Mouse (Mus musculus) adrenal gland, postnatal 14 days (tissue): ENCODE data around the gene Cers6. TPM values are rescaled to one million over a fixed set of nuclear protein-coding genes. Genes with fewer than 3 reads are reported as not detected.

ENCODE experiments used
- DNase-seq: peaks from one replicate; pipeline ENCODE4 v3.0.0; 2021; ENCODE audit warnings: mixed read lengths
- long read RNA-seq, 2 experiments: library from polyadenylated mRNA; stranded (forward); transcript quantifications; one replicate each; pipeline ENCODE4 v2.0.0; 2021
- total RNA-seq: library from RNA; stranded (reverse); gene quantifications from 2 replicates; pipeline ENCODE4 v1.2.3, GENCODE M21; 2021

The Cers6 gene
- total RNA-seq, result 8.4 and 8.5 TPM in 2 replicates
- long read RNA-seq, experiment 1, result 0 reads
- long read RNA-seq, experiment 2, result 0 reads

DNA sequence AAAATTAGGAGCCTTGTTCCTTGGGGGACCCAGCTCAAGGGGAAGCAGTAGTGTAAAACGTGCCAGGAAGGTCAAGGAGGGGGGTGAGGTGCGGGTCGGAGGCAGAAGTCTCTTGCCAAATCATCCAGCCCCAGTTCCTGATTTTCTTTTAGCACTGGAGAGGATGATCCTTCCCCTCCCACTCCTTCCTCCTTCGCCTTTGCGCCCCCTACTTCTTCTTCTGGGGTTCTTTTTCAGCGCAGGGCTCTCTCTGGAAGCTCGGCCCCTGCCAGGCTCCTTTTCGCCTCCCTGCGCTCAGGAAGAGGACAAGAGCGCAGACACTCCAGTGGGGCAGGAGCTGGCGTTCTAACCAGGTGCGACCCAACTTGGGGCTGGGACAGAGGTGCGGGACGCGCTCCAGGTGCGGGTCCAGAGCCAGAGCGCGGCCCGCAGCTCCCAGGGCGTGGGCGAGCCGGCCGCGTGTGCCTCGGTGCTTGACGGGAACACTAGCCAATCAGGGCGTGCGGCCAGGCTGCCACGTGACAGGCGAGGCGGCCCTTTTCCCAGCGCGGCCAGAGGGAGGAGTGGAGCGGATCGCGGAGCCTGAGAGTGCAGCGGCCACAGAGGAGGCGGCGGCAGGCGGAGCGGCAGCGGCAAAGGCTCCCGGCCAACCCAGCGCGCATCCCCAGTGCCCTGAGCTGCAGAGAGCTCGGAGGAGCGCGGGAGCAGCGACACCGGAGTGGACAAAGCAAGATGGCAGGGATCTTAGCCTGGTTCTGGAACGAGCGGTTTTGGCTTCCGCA, at the start of gene Cers6:
Cers6 (plus strand) TSS at position 538 of the 782 bp plus-strand sequence.
- DNase-seq, result peak; percentile 97

DNA sequence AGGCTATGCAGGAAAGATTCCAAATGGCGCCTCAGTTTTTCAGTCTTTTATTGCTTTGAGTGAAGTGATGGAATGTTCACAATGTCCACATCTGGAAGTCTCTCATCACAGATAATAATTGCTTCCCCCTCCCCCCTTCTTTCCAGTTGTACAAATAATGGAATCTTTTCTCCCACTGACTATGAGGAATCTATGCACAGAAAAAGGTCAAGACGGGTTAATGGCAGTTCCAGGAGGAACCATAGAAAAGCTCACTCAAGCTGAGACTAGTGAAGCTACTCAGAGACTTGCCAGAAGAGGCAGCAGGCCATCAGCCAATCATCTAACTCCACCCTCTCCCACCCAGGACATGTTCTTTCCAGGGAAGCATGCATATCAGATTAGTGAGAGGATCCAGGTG, 46.8 kb upstream of the Cers6 start:
- DNase-seq, result no peak

DNA sequence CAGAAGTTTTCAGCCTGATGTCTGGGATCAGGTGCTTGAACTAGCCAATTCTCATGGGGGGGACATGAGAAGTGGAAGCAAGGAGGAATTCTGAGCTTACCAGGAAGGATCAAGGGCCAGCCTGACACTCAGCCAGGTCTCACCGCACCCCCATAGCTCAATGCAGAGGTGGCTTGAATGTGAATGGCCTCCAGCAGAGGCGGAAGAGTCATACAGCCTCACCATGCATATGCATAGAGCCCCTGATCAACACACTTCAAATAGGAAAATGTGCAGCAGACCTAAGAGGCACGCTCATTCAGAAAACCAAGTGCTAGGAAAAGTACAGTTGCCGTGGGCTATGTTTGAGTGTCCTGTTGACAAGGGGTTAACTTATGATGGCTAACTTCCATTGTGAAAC, 42.2 kb upstream of the Cers6 start:
- DNase-seq, result no peak

DNA sequence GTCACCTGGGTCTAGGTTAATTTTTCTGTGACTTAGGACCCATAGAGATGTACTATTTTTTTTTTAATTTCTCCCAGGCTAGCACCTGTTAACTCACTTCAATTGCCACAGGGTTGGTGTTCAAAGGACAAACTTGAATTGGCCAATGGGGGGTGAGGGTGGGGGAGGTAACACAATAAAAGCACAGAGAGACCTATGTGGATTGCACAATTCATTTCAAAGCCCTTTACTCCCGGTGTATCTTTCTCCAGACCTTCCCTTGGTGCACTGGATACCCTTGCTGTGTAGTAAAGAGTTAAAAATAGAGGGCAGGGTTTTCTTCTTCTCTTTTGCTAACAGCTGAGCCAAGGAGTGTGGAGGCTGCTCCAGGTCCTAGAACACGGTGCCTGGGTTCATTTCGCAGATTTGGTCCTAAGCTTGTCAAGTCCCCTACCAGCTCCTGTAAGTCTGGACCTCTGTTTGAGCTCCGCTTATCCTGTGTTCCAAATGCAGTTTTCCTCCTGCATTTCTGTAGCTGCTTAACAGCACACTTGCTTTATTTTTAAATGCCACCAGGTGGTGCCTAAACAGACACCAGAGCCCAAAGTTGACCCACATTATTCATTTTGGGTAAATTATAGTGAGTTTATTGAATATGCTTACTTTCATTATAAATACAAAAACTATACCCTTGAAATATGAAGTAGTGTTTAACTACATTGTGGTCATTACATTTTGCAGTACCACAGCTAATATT, 38.9 kb upstream of the Cers6 start:
- DNase-seq, result no peak

DNA sequence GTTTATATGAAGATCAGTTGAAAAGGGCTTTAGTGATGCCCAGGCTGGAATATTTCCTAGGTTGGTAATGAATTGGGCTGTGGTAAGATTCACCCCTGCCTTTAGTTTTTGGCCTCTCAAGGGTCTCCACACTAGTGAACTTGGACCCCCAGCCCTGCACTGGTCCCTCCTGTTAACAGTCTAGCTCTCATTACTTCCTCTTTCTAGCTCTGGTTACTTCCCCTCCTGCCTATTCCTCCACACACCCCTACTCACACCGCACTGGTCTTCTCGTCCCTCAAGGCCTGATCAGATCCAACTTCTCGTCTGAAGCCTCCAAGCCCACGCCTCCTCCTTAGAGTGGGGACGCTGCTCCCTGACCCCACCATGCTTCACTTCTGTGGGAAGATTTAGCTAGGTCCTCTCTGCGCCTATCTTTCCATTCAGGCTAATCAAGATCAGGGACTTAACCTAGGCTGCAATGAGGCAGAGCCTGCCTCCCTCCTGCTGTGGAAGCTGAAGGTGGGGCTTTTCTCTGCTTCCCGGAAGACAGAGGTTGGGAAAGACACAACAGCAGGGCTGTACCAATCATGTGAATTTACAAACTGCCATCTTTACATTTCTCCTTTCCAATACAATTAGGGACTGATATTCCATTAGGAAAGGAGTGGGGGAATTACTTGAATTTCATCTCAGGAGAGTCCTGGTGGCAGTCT, 35.8 kb upstream of the Cers6 start:
- DNase-seq, result no peak

DNA sequence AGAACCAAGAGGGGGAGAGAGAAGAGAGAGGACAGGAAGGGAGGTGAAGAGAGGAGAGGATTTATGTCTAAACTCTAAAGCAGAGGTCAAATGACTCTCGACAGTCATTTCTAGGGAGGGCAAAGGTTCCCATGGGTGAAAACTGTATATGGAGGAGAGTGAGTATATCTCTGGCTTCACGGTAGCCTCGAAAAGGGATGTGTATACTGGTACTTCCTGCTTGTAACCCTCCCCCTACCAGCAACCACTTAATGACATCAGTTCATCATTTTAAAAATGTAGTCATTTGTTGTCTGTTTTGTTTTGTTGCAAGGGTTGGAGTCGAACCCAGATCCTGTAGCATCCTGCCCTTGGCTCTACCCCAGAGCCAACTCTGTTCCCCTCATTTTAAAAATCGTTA, 17.9 kb upstream of the Cers6 start:
- no peak for DNase-seq

DNA sequence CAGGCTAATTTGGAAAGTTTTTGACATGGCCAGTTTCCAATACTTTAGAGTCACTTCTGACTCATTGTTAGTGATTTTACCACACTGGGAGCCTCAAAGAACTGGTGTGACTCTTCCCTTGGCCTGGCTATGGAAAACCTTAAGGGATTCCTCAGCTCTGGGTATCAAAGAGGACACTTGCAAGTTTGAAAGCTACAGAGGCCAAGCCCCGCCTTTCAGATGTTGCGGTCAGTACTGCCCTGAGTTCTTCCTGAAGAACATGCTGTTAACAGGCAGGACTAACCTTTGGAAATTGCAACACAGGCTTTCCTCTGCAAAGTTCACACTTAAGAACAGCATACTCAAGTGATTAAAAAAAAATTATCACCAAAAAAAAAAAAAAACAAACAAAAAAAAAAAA, 16.7 kb upstream of the Cers6 start:
- no peak for DNase-seq

DNA sequence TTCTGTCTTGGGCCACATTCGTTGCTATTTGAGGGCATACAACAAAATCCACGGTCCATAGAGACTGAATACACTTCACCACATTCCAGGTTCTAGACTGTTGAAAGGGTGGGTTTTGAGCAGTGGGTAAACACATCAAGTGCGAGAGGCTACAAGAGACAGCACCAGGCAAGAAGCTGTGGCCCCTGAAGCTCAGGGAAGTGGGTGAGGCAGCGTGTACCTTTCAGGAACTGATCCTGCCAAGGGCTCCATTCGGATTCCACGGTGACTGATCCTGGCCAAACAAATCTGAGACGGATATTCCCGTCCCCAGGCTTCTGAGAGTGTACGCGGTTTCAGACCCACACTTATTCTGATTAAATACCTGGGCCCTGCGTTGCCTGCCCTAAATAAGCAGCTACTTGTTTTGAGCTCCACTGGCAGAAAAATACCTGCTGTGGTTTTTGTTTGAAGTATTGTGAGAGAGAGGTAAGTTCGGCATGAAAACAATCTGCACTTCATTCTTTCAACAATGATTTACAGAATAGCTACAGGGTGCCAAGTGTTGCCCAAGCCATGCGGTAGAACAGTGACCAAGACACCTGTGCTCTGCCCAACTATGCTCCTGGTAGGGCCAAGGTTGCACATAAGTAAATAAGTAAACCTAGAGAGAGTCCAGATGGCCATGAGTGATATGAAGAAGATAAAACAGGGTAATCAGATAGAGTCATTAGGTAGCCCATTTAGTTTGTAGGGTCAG, 16.1 kb upstream of the Cers6 start:
- DNase-seq, result no peak

DNA sequence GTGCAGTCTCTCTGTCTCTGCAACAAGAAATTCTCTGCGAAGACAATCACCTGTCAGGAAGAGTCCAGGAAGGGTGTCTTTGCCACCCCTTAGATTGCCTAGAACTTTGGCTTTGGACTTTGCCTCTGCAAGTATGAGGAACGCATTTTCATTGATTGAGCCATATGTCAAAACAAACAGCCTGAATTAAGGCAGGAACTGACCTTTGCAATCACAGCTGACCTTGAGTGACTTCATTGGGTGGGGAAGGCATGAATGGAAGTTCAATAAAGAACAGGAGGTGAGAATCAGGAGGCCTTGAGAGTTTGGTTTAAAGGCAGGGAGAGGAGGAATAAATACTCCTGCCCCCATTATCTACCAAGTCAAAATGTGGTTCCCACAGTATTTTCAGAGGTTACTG, 850 bp upstream of the Cers6 start:
- DNase-seq, result no peak

DNA sequence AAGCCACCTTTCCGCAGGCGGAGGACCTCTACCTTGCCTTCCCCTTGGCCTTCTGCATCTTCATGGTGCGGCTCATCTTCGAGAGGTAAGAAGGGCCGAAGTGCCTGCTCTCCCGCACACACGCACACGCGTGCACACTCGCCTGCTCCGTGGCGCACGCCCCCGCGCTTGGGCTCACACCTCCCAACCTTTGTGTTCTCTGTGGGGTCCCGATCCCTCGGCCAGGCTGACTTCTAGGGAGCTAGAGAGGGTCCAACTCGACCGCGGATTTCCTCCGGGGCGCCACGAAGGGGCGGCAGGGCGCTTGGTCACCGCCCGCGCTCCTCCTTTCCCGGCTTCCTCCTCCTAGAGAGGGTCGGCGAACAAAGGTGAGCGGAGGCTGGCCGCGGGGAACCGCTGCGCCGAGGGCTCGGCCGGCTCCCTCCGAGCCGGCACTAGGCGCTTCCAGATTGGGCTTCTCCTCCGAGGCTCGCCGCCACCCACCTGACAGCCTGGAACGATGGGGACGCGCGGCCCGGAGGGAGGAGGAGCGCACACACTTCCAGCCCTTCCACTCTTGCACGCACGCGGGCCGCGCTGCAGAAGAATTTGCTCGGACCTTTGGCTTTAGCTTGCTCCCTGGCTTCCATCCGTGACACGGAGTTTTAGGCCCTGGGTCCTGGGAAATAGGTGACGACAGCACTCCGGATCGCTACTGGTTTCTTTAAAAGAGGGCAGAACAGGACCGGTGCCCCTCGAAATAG, 651 bp downstream of the Cers6 start:
- peak; percentile 63 for DNase-seq

DNA sequence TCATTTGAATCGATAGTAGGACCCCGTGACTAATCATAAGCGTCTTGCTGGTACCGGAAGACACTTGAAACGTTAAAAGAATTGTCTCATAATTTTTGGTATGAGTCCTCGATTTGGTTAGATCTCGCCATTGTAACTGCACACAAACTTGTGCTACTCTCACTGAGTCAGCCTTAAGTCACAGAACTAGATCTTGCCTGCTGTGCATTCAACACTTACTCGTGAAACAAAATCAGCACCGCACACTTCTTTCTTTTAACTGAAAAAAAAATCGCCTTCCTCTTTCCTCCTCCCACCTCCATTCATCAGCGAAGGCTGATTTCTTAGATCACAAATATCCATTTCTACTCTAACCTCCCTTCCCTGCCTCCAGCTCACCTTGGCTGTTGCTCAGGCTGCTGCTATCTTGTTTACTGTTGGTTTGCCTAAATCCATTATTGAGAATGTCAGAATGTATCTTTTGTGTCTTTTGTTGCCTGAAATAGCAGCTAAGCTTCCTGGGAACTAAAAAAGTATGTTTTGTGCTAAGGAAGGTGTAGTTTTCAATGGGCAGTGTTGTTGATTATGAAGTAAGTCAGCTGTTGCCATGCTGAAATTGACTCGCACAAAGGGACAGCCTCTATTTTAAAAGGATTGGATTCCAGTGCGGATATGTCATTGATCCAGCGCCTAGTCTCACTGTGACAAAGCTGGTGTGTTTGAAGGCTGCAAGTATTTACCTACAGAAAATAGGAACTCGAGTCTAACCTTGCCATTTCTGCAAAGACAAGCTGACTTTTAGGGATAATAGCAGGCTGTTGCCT, 1.4 kb downstream of the Cers6 start:
- DNase-seq, result no peak

DNA sequence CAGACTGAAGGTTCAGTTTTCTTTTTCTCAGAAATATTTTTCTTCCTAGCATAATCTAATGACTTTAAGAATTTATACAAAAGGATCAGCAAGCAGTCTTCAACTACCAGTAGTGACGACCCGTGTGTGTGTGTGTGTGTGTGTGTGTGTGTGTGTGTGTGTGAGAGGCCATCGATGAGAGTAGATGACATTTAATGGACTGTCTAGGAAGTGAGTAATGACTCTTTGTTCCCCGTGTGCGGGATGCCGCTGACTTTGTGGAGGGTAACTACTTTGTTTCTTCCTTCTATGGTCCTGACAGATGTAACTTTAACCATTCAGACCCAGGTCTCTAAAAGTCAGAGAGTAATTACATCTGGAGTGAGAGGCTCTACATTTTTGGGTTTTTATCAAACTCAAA, 2.3 kb downstream of the Cers6 start:
- DNase-seq, result no peak

DNA sequence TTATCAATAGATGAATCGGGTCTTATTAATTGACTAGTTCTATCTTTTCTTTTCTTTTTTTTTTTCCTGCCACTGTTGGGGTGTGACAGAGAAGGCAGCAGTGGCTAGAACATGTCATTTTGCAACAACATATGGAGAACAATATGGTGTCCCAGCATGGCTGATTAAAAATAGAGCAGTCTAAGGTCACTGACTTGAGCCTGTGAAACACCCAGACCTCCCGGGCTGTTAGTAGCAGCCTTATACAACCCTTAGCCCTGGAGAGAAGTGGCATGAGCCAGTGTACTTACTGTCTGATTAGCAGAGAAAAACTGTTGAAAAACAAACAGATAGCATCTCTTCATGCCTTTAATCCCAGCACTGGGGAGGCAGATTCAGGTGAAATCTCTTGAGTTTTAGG, 3.1 kb downstream of the Cers6 start:
- DNase-seq, result no peak

DNA sequence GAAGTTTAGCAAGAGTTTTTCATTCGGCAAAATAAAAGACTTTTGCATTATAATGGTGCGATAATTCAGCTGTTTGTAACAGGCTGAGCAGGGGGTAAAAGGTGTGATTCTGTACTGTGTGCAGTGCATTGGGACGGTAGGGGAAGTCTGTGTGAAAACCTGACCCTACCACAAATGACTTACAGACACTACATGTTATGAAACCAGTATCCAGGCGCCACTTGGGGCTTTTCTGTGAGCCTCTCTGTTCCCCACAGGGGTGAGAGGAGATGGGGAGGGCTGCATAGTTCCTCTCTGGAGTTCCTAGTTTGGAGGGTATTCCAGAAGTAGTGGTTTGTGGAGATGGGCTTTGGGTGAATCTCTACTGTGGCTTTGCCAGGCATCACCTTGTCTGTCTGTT, 5.9 kb downstream of the Cers6 start:
- DNase-seq, result no peak

DNA sequence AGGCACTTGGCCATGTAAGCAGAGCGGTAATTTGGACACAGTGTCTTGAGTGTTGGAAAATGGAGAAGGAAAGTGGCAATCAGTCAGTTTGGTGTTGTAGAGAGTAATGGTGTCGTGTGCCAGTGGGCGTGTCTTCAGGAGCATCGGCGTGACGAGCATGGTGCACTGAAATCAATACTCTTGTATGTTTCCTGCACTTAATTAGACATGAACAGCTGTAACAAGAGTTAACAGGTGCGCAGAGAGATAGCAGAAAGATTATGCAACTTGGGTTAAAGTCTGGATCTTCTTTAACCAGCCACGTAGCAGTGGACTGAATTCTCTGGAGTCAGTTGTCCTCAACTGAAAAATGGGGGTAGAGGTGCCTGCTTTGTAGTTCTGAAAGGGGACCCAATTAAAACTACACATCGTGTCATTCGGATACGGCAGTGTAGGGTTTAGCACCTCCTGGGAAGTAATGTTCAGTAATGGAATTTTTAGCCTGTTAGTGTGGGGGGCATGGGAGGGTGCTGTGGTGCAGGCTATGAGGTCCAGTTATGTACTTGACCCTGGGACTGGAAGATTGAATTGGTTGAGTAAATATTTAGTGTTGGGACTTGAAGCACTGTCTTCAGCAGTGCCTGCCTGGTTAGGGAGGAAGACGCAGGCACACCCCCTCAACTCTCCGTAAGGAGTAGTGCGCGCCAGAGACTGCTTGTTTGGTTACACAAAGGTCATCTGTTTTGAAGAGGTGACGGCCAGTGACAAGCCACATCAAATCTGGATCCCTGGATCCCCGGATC, 9.9 kb downstream of the Cers6 start:
- no peak for DNase-seq

DNA sequence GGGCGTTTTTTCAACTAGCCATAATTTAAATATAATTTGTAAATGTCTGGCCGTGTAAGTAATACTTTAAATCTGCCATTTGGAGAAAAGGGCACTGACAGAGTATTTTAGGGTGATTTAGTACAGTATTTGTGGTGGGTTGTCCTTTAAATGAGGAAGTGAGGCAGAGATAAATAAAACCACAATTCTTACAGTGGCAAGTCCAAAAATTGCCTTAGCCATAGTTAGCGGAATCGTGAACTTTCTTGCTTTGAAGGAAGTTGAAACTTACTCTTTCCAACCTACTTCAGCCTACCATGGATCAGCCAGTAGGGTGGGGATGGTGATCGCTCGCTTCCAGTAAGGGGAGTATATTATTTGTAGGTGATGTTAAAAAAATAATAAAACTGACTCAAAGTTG, 11.8 kb downstream of the Cers6 start:
- DNase-seq, result no peak

DNA sequence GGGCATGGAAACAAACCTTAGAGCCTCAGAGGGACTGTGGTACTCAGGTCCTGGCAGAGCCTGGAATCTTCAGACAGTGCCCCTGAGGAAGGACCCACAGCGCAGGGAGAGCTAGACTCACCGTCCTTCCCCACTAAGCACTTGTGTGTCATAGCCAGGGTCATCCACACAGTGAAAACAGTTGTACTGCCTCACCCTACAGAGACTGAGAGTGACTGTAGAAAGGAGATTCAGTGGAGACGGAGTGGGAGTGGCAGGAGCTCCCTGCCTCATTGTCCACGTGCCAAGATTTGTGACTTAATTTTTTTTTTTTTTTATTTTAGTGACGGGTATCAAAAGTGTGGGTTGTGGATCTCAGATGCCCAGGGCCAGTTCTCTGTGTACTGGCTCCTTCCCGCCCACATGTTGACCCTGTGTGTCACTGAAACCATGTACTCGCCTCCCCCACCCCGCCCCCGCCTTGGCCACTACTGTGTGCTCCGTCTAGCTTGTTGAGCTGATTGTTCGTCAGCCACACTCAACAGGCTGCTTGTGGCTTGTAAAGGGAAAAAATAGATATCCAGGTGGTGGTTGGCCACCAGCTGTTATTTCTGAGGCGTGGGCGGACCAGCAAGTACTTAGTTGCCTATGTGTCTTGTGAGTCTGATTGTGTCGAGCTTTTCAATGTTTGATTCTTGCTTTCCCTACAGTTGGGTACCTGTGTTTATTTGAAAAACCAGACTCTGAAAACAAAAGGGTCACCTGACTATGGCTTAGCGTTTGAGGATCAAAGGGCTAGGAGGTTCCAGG, 12.6 kb downstream of the Cers6 start:
- no peak for DNase-seq

DNA sequence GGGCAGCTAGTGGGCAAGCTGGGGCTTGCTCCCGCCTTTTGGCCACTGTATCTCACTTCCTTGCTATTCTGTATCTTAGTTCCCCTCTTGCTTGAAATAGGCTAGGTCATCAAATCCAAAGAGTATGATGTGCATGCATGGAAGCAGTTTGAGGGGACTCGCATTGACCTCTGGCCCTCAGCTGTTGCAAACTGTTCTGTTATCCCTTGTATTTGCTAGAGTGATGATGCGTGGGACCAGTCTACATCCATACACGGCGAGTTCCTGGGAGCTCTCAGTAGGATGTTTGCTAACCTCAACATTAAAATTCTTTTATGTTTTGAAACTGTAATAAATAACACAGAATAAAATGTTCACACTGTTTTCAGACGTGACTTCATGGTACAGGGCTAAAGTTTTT, 13.3 kb downstream of the Cers6 start:
- no peak for DNase-seq

DNA sequence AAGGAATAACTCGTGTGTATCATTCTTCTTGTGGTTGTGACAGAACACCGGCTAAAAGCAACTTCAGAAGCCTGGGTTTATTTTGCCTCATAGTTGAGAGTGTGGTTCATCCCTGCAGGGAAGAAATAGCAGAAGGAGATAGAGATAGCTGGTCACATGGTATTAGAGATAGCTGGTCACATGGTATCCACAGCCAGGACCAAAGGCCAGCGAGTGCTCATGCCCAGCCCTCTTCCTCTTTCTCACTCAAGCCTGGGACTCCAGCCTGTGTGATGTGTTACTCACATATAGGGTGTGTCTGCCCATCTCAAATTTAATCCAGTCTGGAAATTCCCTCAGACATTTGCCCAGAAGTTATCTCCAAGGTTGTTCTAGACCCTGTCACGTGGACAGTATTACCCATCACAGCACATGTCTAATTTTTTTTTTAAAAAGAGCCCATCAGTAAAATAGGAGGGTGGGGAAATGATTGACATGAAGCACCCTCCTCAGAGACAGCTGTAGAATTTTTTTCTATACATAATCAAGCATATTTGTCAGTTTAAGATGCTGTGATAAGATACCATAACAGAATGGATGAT, 17.9 kb downstream of the Cers6 start:
- no peak for DNase-seq
